Mouse (Mus musculus): ENCODE measurements at regions not wholly inside any gene's neighbourhood (a gene's known extent, or its start where the extent isn't known, plus 50 kb on each side); places are given as distances from the start of the nearest gene placed in this dataset.
A peak's percentile ranks its signal among the peaks of the same experiment; 100 is the strongest.

GRCm38 (mm10) chr12:97899266-97899665 lies 360.0 kb downstream of the Galc start:
- Histone ChIP-seq H3K4me1 (no peaks in the 10 kb centered on the region), H3K36me3 (no peaks in the 10 kb centered on the region), H3K9me3 (replicated peaks) (no peaks in the 10 kb centered on the region), H3K4me3 (replicated peaks) (no peak overlapping the region), H3K27me3 (replicated peaks) (no peaks in the 10 kb centered on the region), H3K4me2 (no peak overlapping the region), H3K27ac (replicated peaks) (no peak overlapping the region), H3K9ac (replicated peaks) (no peak overlapping the region)
- ATAC-seq (ENCODE audit: low FRiP score), result no peak
- 64% methylated on average over 5 of the region's 5 CpGs for whole genome bisulfite sequencing

GRCm38 (mm10) chr12:97898178-97898577 lies 361.1 kb downstream of the Galc start:
- Histone ChIP-seq H3K27ac (replicated peaks) (no peak overlapping the region), H3K4me2 (no peak overlapping the region), H3K9me3 (replicated peaks) (no peaks in the 10 kb centered on the region), H3K4me1 (no peaks in the 10 kb centered on the region), H3K27me3 (replicated peaks) (no peaks in the 10 kb centered on the region), H3K9ac (replicated peaks) (no peak overlapping the region), H3K4me3 (replicated peaks) (no peak overlapping the region), H3K36me3 (no peaks in the 10 kb centered on the region)
- 88% methylated on average over 2 of the region's 2 CpGs for WGBS
- ATAC-seq (ENCODE audit: low FRiP score), result no peak

DNA sequence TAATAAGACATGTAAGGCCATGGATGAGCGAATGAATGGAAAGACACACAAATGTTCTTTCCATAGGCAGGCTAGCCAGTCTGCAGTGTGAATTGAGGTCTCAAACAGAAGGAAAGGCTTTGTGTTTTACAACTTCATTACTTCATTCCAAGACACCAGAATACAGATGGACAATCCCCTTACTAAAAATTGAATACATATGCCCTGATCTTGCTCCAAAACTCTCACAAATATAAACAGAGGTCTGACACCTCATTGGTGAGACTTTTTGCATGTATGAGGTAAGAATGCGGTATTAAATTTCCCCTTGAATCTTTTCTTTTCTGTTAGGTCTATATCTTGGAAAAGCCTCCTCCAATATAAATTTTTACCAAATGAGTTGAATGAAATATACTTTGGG lies 363.3 kb downstream of the Galc start:
- H3K9me3 ChIP-seq (replicated peaks), result no peaks in the 10 kb centered on the region
- H3K27me3 ChIP-seq (replicated peaks), result no peaks in the 10 kb centered on the region
- no peaks in the 10 kb centered on the region for H3K4me1 ChIP-seq
- H3K27ac ChIP-seq (replicated peaks), result no peak overlapping the region
- no peak for ATAC-seq (ENCODE audit: low FRiP score)
- no peak overlapping the region for H3K4me3 ChIP-seq (replicated peaks)
- H3K9ac ChIP-seq (replicated peaks), result no peak overlapping the region
- no peaks in the 10 kb centered on the region for H3K36me3 ChIP-seq
- no peak overlapping the region for H3K4me2 ChIP-seq
- 89% methylated on average over 2 of the region's 2 CpGs for WGBS

DNA sequence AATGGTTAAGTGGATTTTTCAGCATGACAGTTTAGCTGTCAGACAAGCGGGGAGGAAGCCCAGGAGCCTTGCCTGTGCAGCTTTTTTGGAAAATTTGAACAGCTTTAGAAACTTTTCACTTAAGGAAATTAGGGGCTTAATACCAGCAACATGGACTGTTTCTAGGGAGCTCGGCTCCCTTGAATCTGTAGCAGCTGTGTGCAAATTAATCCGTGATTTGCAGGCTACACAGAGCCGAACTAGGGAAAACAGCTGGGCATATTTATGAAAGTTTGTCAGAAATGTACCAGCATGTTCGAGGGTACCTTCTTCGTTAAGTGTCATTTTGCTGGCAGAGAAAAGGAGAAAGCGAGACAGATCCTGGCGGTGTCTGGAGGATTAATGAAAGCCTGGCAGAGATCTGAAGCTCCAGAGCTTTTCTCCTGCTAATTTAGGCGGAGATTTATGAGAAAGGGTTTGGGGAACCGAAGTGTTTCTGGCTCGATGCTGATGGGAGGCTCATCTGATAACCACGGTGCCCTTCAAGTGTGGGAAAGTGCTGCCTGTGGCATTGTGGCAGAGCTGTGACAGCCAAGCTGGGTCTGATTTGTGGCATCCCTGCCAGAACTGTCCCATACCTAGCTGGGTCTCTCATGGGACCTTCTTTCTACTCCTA lies 370.3 kb downstream of the Galc start:
- Histone ChIP-seq H3K27me3 (replicated peaks) (no peaks in the 10 kb centered on the region), H3K36me3 (no peaks in the 10 kb centered on the region), H3K27ac (replicated peaks) (no peak overlapping the region), H3K4me2 (peak overlapping the region; percentile 33), H3K4me3 (replicated peaks) (no peak overlapping the region), H3K9ac (replicated peaks) (no peak overlapping the region), H3K9me3 (replicated peaks) (no peaks in the 10 kb centered on the region), H3K4me1 (peaks cover 12% of the 10 kb centered on the region)
- 18% methylated on average over 12 of the region's 12 CpGs for WGBS
- ATAC-seq (ENCODE audit: low FRiP score), result peak; percentile 41; the same call in 1 of the 2 replicates

DNA sequence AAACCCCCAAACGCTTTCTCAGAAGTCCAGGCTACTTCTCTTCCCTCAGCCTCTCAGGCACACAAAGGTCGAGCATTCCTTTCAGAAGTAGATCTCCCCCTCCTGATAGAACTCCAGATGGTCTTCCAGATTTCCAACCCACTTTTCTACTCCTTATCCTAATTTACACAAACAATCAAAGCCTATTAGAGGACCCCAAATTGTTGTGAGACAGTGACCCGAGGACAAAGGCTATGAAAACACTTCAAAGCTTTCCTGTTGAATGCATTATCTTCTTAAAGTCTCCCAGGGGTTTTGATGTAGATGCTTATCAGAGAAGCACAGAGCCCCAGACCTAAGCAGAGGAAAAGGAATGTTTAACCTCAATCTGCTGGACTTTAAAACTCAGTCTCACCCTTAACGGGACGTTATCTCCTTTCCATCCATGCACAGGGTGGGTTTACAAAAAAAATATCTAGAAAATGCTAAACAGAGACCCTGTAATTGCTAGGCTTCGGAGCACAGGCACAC lies 370.9 kb downstream of the Galc start:
- no peak for ATAC-seq (ENCODE audit: low FRiP score)
- no peak overlapping the region for H3K4me3 ChIP-seq (replicated peaks)
- H3K27me3 ChIP-seq (replicated peaks), result no peaks in the 10 kb centered on the region
- no peak overlapping the region for H3K27ac ChIP-seq (replicated peaks)
- H3K9me3 ChIP-seq (replicated peaks), result no peaks in the 10 kb centered on the region
- H3K36me3 ChIP-seq, result no peaks in the 10 kb centered on the region
- H3K4me2 ChIP-seq, result peak overlapping the region; percentile 33
- H3K4me1 ChIP-seq, result peaks cover 12% of the 10 kb centered on the region
- 31% methylated on average over 6 of the region's 6 CpGs for WGBS
- H3K9ac ChIP-seq (replicated peaks), result no peak overlapping the region

- Histone ChIP-seq H3K27me3 (replicated peaks) (no peaks in the 10 kb centered on the region), H3K4me1 (no peaks in the 10 kb centered on the region), H3K4me2 (no peak overlapping the region), H3K4me3 (replicated peaks) (no peak overlapping the region), H3K9me3 (replicated peaks) (no peaks in the 10 kb centered on the region), H3K36me3 (no peaks in the 10 kb centered on the region), H3K27ac (replicated peaks) (no peak overlapping the region), H3K9ac (replicated peaks) (no peak overlapping the region)
- 72% methylated on average over 4 of the region's 4 CpGs for WGBS
- ATAC-seq (ENCODE audit: low FRiP score), result no peak
Measured at GRCm38 (mm10) chr12:97882439-97882838, 376.8 kb downstream of the Galc start.

DNA sequence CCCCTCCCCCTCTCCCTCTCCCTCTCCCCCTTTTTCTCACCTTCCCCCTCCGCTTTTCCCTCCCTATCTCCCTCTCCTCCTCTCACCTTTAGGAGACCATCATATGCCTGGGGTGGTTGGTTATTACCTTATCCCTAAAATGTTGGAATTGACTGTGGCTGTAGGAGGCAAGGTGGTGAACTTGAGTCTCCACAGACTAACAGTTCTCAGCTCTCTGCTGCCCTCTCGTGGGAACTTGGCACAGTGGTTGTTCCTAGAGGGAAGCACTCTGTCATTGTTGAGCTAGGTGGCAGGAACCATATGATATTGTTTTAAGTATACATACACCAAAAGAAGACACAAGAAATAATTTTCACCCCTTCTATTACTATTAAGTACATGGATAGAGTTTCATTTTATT lies 386.9 kb downstream of the Galc start:
- no peak overlapping the region for H3K27ac ChIP-seq (replicated peaks)
- H3K4me1 ChIP-seq, result no peaks in the 10 kb centered on the region
- H3K4me3 ChIP-seq (replicated peaks), result no peak overlapping the region
- no peak overlapping the region for H3K9ac ChIP-seq (replicated peaks)
- WGBS, result 21% methylated on average over 2 of the region's 2 CpGs
- H3K9me3 ChIP-seq (replicated peaks), result no peaks in the 10 kb centered on the region
- H3K27me3 ChIP-seq (replicated peaks), result no peaks in the 10 kb centered on the region
- no peaks in the 10 kb centered on the region for H3K36me3 ChIP-seq
- no peak overlapping the region for H3K4me2 ChIP-seq
- no peak for ATAC-seq (ENCODE audit: low FRiP score)

GRCm38 (mm10) chr12:97862921-97863320 lies 396.3 kb downstream of the Galc start:
- no peak overlapping the region for H3K4me3 ChIP-seq (replicated peaks)
- 82% methylated on average over 3 of the region's 3 CpGs for WGBS
- no peak overlapping the region for H3K27ac ChIP-seq (replicated peaks)
- no peak overlapping the region for H3K9ac ChIP-seq (replicated peaks)
- H3K27me3 ChIP-seq (replicated peaks), result no peaks in the 10 kb centered on the region
- H3K36me3 ChIP-seq, result no peaks in the 10 kb centered on the region
- no peaks in the 10 kb centered on the region for H3K9me3 ChIP-seq (replicated peaks)
- no peak overlapping the region for H3K4me2 ChIP-seq
- H3K4me1 ChIP-seq, result no peaks in the 10 kb centered on the region
- ATAC-seq (ENCODE audit: low FRiP score), result no peak

GRCm38 (mm10) chr12:97836202-97836908 lies 422.9 kb downstream of the Galc start:
- Histone ChIP-seq H3K36me3 (no peaks in the 10 kb centered on the region), H3K4me3 (replicated peaks) (no peak overlapping the region), H3K4me1 (0 out of 2 replicates have a peak, but pooled peaks cover 3% of the 10 kb centered on the region), H3K9ac (replicated peaks) (no peak overlapping the region), H3K9me3 (replicated peaks) (no peaks in the 10 kb centered on the region), H3K27me3 (replicated peaks) (no peaks in the 10 kb centered on the region), H3K27ac (replicated peaks) (no peak overlapping the region), H3K4me2 (no peak overlapping the region)
- no peak; the same call in 1 of the 2 replicates for ATAC-seq (ENCODE audit: low FRiP score)
- WGBS, result 66% methylated on average over 8 of the region's 8 CpGs

DNA sequence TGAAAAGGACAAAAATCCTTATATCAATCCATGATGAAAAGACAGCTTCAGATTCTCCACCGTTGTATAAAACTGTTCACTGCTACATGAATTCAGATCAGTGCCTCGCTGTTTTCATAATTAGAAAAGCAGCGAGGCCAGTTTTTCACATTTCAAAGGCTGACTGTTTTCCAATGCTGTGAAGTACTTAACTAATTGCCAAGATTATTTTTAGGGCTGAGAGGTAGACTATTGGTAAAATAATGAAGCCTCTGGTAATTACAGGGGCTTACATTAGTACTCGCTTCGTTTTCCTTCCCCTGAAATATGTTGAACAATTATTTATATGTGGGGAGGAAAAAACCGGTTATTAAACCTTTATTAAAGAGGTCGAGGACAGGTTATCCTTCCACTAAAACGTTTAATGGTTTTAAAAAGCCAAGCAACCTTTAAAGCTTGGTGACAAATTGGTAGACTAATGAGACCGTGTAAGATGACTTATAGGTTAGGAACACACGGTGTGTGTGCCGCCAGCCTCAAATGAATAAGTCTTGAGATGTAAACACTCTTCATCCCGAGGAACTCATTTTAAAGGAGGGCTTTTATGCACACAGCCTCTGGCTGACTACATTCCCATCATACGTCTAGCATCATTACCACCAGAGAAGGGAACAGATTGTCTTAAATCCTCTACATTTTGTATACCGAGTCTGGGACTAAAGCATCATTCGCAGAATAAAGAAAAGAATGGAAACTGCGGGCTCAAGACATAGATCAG lies 465.7 kb downstream of the Galc start:
- no peak for ATAC-seq (ENCODE audit: low FRiP score)
- no peaks in the 10 kb centered on the region for H3K36me3 ChIP-seq
- no peak overlapping the region for H3K9ac ChIP-seq (replicated peaks)
- no peaks in the 10 kb centered on the region for H3K9me3 ChIP-seq (replicated peaks)
- H3K27me3 ChIP-seq (replicated peaks), result no peaks in the 10 kb centered on the region
- H3K4me2 ChIP-seq, result no peak overlapping the region
- no peak overlapping the region for H3K4me3 ChIP-seq (replicated peaks)
- WGBS, result 62% methylated on average over 16 of the region's 16 CpGs
- H3K4me1 ChIP-seq, result no peaks in the 10 kb centered on the region
- H3K27ac ChIP-seq (replicated peaks), result no peak overlapping the region

DNA sequence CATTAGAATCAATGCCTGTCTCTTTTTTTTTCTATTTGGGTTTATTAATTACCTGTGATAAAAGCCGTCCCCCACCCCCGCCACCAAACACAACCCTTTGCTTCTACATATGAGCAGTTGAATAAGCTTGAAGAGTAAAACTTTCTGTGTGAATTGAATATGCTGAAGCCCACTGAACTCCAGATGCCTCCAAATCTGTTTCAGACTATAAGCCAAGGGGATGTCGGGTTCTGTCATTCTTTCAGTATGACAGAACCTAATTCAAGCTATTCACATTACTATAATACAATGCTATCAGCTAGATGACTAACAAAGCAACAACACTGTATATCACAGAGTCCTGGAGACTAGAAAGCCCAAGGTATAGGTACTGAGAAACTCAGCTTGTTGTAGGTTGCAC lies 475.8 kb downstream of the Galc start:
- Histone ChIP-seq H3K9ac (replicated peaks) (no peak overlapping the region), H3K27me3 (replicated peaks) (no peaks in the 10 kb centered on the region), H3K4me2 (no peak overlapping the region), H3K9me3 (replicated peaks) (no peaks in the 10 kb centered on the region), H3K27ac (replicated peaks) (no peak overlapping the region), H3K36me3 (no peaks in the 10 kb centered on the region), H3K4me1 (no peaks in the 10 kb centered on the region), H3K4me3 (replicated peaks) (no peak overlapping the region)
- 82% methylated on average over 3 of the region's 3 CpGs for WGBS
- no peak for ATAC-seq (ENCODE audit: low FRiP score)

DNA sequence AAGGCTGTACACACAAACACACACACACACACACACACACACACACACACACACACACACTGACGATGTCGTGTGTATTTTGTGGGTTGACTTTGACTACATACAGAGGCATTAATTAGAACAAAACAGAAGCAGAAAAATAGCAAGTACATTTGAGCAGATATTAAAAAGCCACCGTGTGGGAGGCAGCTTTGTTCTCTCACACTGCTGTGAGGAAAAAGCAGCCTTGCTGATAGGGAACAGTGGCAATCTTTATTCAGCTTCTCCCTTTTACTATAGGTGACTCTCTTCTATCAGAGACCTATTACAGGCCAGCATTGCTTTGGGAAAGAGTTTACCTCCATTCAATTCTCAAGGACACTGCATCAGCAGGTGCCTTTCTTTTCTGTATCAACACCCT lies 500.1 kb downstream of the Galc start:
- H3K27ac ChIP-seq (replicated peaks), result no peak overlapping the region
- no peaks in the 10 kb centered on the region for H3K4me1 ChIP-seq
- 77% methylated on average over 3 of the region's 3 CpGs for WGBS
- H3K36me3 ChIP-seq, result no peaks in the 10 kb centered on the region
- no peak overlapping the region for H3K9ac ChIP-seq (replicated peaks)
- H3K4me2 ChIP-seq, result no peak overlapping the region
- no peaks in the 10 kb centered on the region for H3K27me3 ChIP-seq (replicated peaks)
- no peak for ATAC-seq (ENCODE audit: low FRiP score)
- no peak overlapping the region for H3K4me3 ChIP-seq (replicated peaks)
- H3K9me3 ChIP-seq (replicated peaks), result no peaks in the 10 kb centered on the region
